In genomic region chr5:34294696-34295095, GRCm38 (mm10) we compare ENCODE assay signal across 18 mouse cellular contexts. TPM values are rescaled to one million over a fixed set of nuclear protein-coding genes. Genes with fewer than 3 reads are reported as not detected.
A peak's percentile ranks its signal among the peaks of the same experiment; 100 is the strongest.
DNase-seq lines count a peak whose midpoint lies in the region; ATAC-seq and TF ChIP-seq lines count a peak whose summit lies in the region.
"Had no signal": no experiment of that assay in that cellular context is flagged by ENCODE, and none has a peak within 500 bp of the region (broad histone marks: within the 10 kb centered on the region; RNA-seq: fewer than 3 reads in every experiment).

No protein-coding gene starts in this region.

- 29% methylated on average over 2 of the region's 2 CpGs for WGBS in intestine, postnatal 0 days

- peak; percentile 88 for ATAC-seq in intestine, postnatal 0 days
- ATAC-seq: forebrain, embryonic 14.5 days had no signal

- peaks cover 3% of the 10 kb centered on the region; the same call in 1 of the 2 replicates for H3K27me3 ChIP-seq in intestine, postnatal 0 days (replicated peaks; ENCODE audit: control insufficient read depth, insufficient read depth, low read length)

- no peak overlapping the region for H3K4me2 ChIP-seq in intestine, postnatal 0 days (replicated peaks; ENCODE audit: low read depth)
- H3K4me2 ChIP-seq: liver, embryonic 11.5 days; neural tube, embryonic 15.5 days had no signal

- H3K9me3 ChIP-seq in intestine, postnatal 0 days (ENCODE audit: control insufficient read depth), result no peaks in the 10 kb centered on the region
- H3K9me3 ChIP-seq: neural tube, embryonic 15.5 days had no signal

- peak; percentile 37 to 44 for DNase-seq in heart, adult 9 months (ENCODE audit: low spot score in 2 of 2)
- DNase-seq in heart, postnatal 25 days (ENCODE audit: low spot score), result no peak
- peak; percentile 40 to 45 for DNase-seq in lung, adult 18-20 months
- no peak for DNase-seq in lung, postnatal 14 days
- no peak for DNase-seq in neural tube, embryonic 10.5 days (ENCODE audit: extremely low spot score, low spot score)
- DNase-seq in gastrocnemius, adult 8-10 months (ENCODE audit: low spot score in 2 of 2), result no peak
- DNase-seq: cerebellum, adult 2 months; spleen, adult 18-20 months had no signal

- no peaks in the 10 kb centered on the region for H3K36me3 ChIP-seq in intestine, postnatal 0 days (ENCODE audit: control insufficient read depth, insufficient read depth)
- H3K36me3 ChIP-seq: neural tube, embryonic 15.5 days had no signal

- H3K4me3 ChIP-seq in brown adipose tissue, adult 24 weeks (ENCODE audit: insufficient read depth, low read depth, low read length), result no peak overlapping the region
- H3K4me3 ChIP-seq in intestine, postnatal 0 days (ENCODE audit: low read depth, low read length), result no peak overlapping the region
- H3K4me3 ChIP-seq: neural tube, embryonic 15.5 days had no signal

- no peak for TF ChIP-seq CTCF in intestine, postnatal 0 days (IDR thresholded peaks at IDR 0.05; ENCODE audit: low read depth)

- H3K4me1 ChIP-seq in brown adipose tissue, adult 24 weeks (ENCODE audit: control insufficient read depth, insufficient read depth, insufficient read length, low read length), result peaks cover 21% of the 10 kb centered on the region
- H3K4me1 ChIP-seq in intestine, postnatal 0 days (replicated peaks; ENCODE audit: control insufficient read depth, insufficient read depth, low read length), result no peaks in the 10 kb centered on the region
- H3K4me1 ChIP-seq: neural tube, embryonic 15.5 days had no signal

- intact Hi-C loops in heart, postnatal 25 days (cut with DNase I), result no loop called here

- H3K9ac ChIP-seq in intestine, postnatal 0 days (ENCODE audit: low read depth, low read length), result no peak overlapping the region
- H3K9ac ChIP-seq: neural tube, embryonic 15.5 days had no signal

- H3K27ac ChIP-seq in brown adipose tissue, adult 24 weeks (replicated peaks; ENCODE audit: low read depth, low read length), result peak overlapping the region; percentile 95
- peak overlapping the region; percentile 64 for H3K27ac ChIP-seq in intestine, postnatal 0 days (ENCODE audit: low read depth, low read length)
- H3K27ac ChIP-seq: neural tube, embryonic 15.5 days had no signal

RNA-seq across cellular contexts. Expression of gene Cfap99, which starts 6.3 kb away (rescaled TPM):
- not detected for total RNA-seq in heart, postnatal 25 days (2021)
- not detected in 2 replicates for polyA plus RNA-seq in brown adipose tissue, adult 24 weeks (2012; ENCODE audit: insufficient read depth, insufficient read length, missing spikeins)
- polyA plus RNA-seq in intestine, postnatal 0 days (2015; fragmentation: Nextera tagmentation; extraction: Ambion mirVana), result not detected in 2 replicates
- total RNA-seq in gastrocnemius, adult 8-10 months (2022), result not detected
- total RNA-seq: gastrocnemius, adult 18-20 months; hematopoietic stem cell, adult 5-6 weeks had no signal
- polyA plus RNA-seq: C2C12; intestine, embryonic 14.5 days; liver, embryonic 11.5 days; neural tube, embryonic 15.5 days; stomach, embryonic 16.5 days had no signal

RNA-seq across cellular contexts. Expression of gene Zfyve28, which starts 6.4 kb away (rescaled TPM):
- total RNA-seq in heart, postnatal 25 days (2021), result under 1 TPM; 0.36 to 0.60 TPM
- polyA plus RNA-seq in brown adipose tissue, adult 24 weeks (2012; ENCODE audit: insufficient read depth, insufficient read length, missing spikeins), result 1.2 TPM in 1 of 2 replicates, not detected in the other
- polyA plus RNA-seq in intestine, postnatal 0 days (2015; fragmentation: Nextera tagmentation; extraction: Ambion mirVana), result 0.05 and 0.07 TPM in 2 replicates
- total RNA-seq in gastrocnemius, adult 8-10 months (2022), result 1 to 10 TPM in 1 of 4 experiments, under 1 TPM in 3; 0.35 to 1.3 (median 0.68) TPM
- polyA plus RNA-seq: liver, embryonic 11.5 days had no signal

RNA-seq across cellular contexts. Expression of gene Rnf4, which starts 41.4 kb away (rescaled TPM):
- total RNA-seq in heart, postnatal 25 days (2021), result 10 to 100 TPM; 27.1 to 29.1 TPM
- 53.1 and 58.1 TPM in 2 replicates for polyA plus RNA-seq in brown adipose tissue, adult 24 weeks (2012; ENCODE audit: insufficient read depth, insufficient read length, missing spikeins)
- polyA plus RNA-seq in intestine, postnatal 0 days (2015; fragmentation: Nextera tagmentation; extraction: Ambion mirVana), result 62.3 and 65.0 TPM in 2 replicates
- total RNA-seq in gastrocnemius, adult 8-10 months (2022), result 10 to 100 TPM; 14.0 to 17.5 (median 15.9) TPM

Comparison
In these comparisons a context has a peak if more than half of its experiments do, and no peak if none do; other contexts are left out.
1. DNase-seq: peak in heart, adult 9 months (2 of 2) and lung, adult 18-20 months (2 of 2); none in heart, postnatal 25 days (single experiment), lung, postnatal 14 days (single experiment), neural tube, embryonic 10.5 days (single experiment) and gastrocnemius, adult 8-10 months (0 of 2).